Mouse (Mus musculus): ENCODE measurements at regions not wholly inside any gene's neighbourhood (a gene's known extent, or its start where the extent isn't known, plus 50 kb on each side); places are given as distances from the start of the nearest gene placed in this dataset.
A peak's percentile ranks its signal among the peaks of the same experiment; 100 is the strongest.

GRCm38 (mm10) chr11:27833736-27834135 is 505.9 kb downstream of the Gm6685 start:
- DNase-seq (ENCODE audit: extremely low read depth, insufficient read length, low spot score): no peak

- no peak for DNase-seq (ENCODE audit: extremely low read depth, insufficient read length, low spot score)
Measured at GRCm38 (mm10) chr11:27799826-27800620, 539.6 kb downstream of the Gm6685 start.

- no peak for DNase-seq (ENCODE audit: extremely low read depth, insufficient read length, low spot score)
Measured at GRCm38 (mm10) chr11:27753913-27754218, 585.8 kb downstream of the Gm6685 start.

- DNase-seq (ENCODE audit: extremely low read depth, insufficient read length, low spot score): peak; percentile 1
Measured at GRCm38 (mm10) chr11:27753212-27753912, 586.3 kb downstream of the Gm6685 start.

- DNase-seq (ENCODE audit: extremely low read depth, insufficient read length, low spot score): no peak
Measured at GRCm38 (mm10) chr11:27726109-27726508, 613.6 kb downstream of the Gm6685 start.

- DNase-seq (ENCODE audit: extremely low read depth, insufficient read length, low spot score): no peak
Measured at GRCm38 (mm10) chr11:27721346-27721745, 618.3 kb downstream of the Gm6685 start.

- no peak for DNase-seq (ENCODE audit: extremely low read depth, insufficient read length, low spot score)
Measured at GRCm38 (mm10) chr11:27672436-27672835, 667.2 kb downstream of the Gm6685 start.
